Mouse (Mus musculus) layer of hippocampus, postnatal 36 days (tissue): ENCODE data around the gene Ccdc152. TPM values are rescaled to one million over a fixed set of nuclear protein-coding genes. Genes with fewer than 3 reads are reported as not detected.

ENCODE experiments used
- total RNA-seq, 2 experiments: library from RNA; stranded (reverse); gene quantifications; 2 replicates each; pipeline ENCODE4 v1.2.3; 2021

The Ccdc152 gene
- total RNA-seq, 2 experiments from 2014 or later, result not detected

Other genes starting within 250 kb of the Ccdc152 start
- 100 to 1,000 TPM; 304 to 338 TPM for gene Selenop, start 35.0 kb downstream of the Ccdc152 start, total RNA-seq